Mouse (Mus musculus): ENCODE results near the gene Bad. TPM values are rescaled to one million over a fixed set of nuclear protein-coding genes. Genes with fewer than 3 reads are reported as not detected.
A peak's percentile ranks its signal among the peaks of the same experiment; 100 is the strongest.
"Not testable (repeated sequence)": the region's sequence is repeated elsewhere in the genome, so short reads cannot be mapped to it uniquely, and the experiment has no call there.

The Bad gene
- total RNA-seq (2022) = 10 to 100 TPM; 34.6 to 44.9 (median 37.6) TPM

GRCm38 (mm10) chr19:6941372-6942248, at the start of gene Bad:
TSS of gene Bad (plus strand) at chr19:6941861.
- peak; percentile 84 to 97 for DNase-seq (ENCODE audit: low spot score in 2 of 2)

GRCm38 (mm10) chr19:6892512-6892911, 49.1 kb upstream of the Bad start:
- DNase-seq (ENCODE audit: low spot score in 2 of 2) = no peak

GRCm38 (mm10) chr19:6893731-6894451, 47.8 kb upstream of the Bad start:
- no peak for DNase-seq (ENCODE audit: low spot score in 2 of 2)

GRCm38 (mm10) chr19:6895608-6896305, 45.9 kb upstream of the Bad start:
- not testable (repeated sequence) for DNase-seq (ENCODE audit: low spot score in 2 of 2)

- DNase-seq (ENCODE audit: low spot score in 2 of 2) = no peak
Measured at GRCm38 (mm10) chr19:6899641-6900040, 42.0 kb upstream of the Bad start.

- no peak for DNase-seq (ENCODE audit: low spot score in 2 of 2)
Measured at GRCm38 (mm10) chr19:6903031-6903430, 38.6 kb upstream of the Bad start.

GRCm38 (mm10) chr19:6904846-6905245, 36.8 kb upstream of the Bad start:
- no peak for DNase-seq (ENCODE audit: low spot score in 2 of 2)

- DNase-seq (ENCODE audit: low spot score in 2 of 2) = no peak
Measured at GRCm38 (mm10) chr19:6905498-6906159, 36.0 kb upstream of the Bad start.

GRCm38 (mm10) chr19:6906199-6906598, 35.5 kb upstream of the Bad start:
- DNase-seq (ENCODE audit: low spot score in 2 of 2) = no peak

GRCm38 (mm10) chr19:6907094-6907493, 34.6 kb upstream of the Bad start:
- no peak for DNase-seq (ENCODE audit: low spot score in 2 of 2)

- no peak for DNase-seq (ENCODE audit: low spot score in 2 of 2)
Measured at GRCm38 (mm10) chr19:6907811-6908540, 33.7 kb upstream of the Bad start.

GRCm38 (mm10) chr19:6909021-6909420, 32.6 kb upstream of the Bad start:
- no peak for DNase-seq (ENCODE audit: low spot score in 2 of 2)

- peak; percentile 84 to 94 for DNase-seq (ENCODE audit: low spot score in 2 of 2)
Measured at GRCm38 (mm10) chr19:6909507-6910289, 32.0 kb upstream of the Bad start, which contains the start of the genes Trmt112 and Prdx5. TSS of gene Trmt112 (plus strand) at chr19:6909698. TSS of gene Prdx5 (minus strand) at chr19:6910106.

- DNase-seq (ENCODE audit: low spot score in 2 of 2) = peak in 1 of 2 experiments; percentile 64
Measured at GRCm38 (mm10) chr19:6910306-6910705, 31.4 kb upstream of the Bad start.

- no peak for DNase-seq (ENCODE audit: low spot score in 2 of 2)
Measured at GRCm38 (mm10) chr19:6911101-6912074, 30.3 kb upstream of the Bad start.

GRCm38 (mm10) chr19:6912205-6912970, 29.3 kb upstream of the Bad start:
- no peak for DNase-seq (ENCODE audit: low spot score in 2 of 2)

- DNase-seq (ENCODE audit: low spot score in 2 of 2) = no peak
Measured at GRCm38 (mm10) chr19:6913036-6913435, 28.6 kb upstream of the Bad start.

- no peak for DNase-seq (ENCODE audit: low spot score in 2 of 2)
Measured at GRCm38 (mm10) chr19:6913991-6914390, 27.7 kb upstream of the Bad start.

Measured in left cerebral cortex, adult 8-10 months (tissue).